Mouse (Mus musculus) heart, embryonic 13.5 days (tissue): ENCODE measurements around the gene St3gal2. TPM values are rescaled to one million over a fixed set of nuclear protein-coding genes. Genes with fewer than 3 reads are reported as not detected.
"Not testable (repeated sequence)": the region's sequence is repeated elsewhere in the genome, so short reads cannot be mapped to it uniquely, and the experiment has no call there.

Experiments
- ATAC-seq: fragments of 200-750 bp; cut with Nextera tagmentation; 2 replicates; pipeline ENCODE4 v1.8.0; 2017; ENCODE audit warnings: moderate TSS enrichment; ENCODE audit not compliant: insufficient number of reproducible peaks, low FRiP score, low TSS enrichment; ENCODE audit errors: extremely low read depth
- H3K27ac ChIP-seq: fragments of 300-500 bp; sonication (generic); replicated peaks from 2 replicates; pipeline ENCODE4 v1.5.1; 2015; ENCODE audit warnings: moderate library complexity, mild to moderate bottlenecking, inconsistent platforms
- H3K27me3 ChIP-seq: fragments of 300-500 bp; sonication (generic); replicated peaks from 2 replicates; pipeline ENCODE4 v1.6.1; 2015; ENCODE audit warnings: mild to moderate bottlenecking, inconsistent platforms
- H3K36me3 ChIP-seq: fragments of 300-500 bp; sonication (generic); 2 replicates; pipeline ENCODE4 v1.6.1; 2015; ENCODE audit warnings: mild to moderate bottlenecking, inconsistent platforms
- H3K4me1 ChIP-seq: fragments of 300-500 bp; sonication (generic); 2 replicates; pipeline ENCODE4 v1.6.1; 2015; ENCODE audit warnings: inconsistent platforms
- H3K4me2 ChIP-seq: fragments of 300-500 bp; sonication (generic); 2 replicates; pipeline ENCODE4 v1.6.1; 2015; ENCODE audit warnings: inconsistent platforms, mild to moderate bottlenecking, moderate library complexity
- H3K4me3 ChIP-seq: fragments of 300-500 bp; sonication (generic); 2 replicates; pipeline ENCODE4 v1.5.1; 2015; ENCODE audit warnings: moderate library complexity, mild to moderate bottlenecking, inconsistent platforms
- H3K9ac ChIP-seq: fragments of 300-500 bp; sonication (generic); 2 replicates; pipeline ENCODE4 v1.6.1; 2015; ENCODE audit warnings: inconsistent platforms, mild to moderate bottlenecking, moderate library complexity
- H3K9me3 ChIP-seq: fragments of 300-500 bp; sonication (generic); 2 replicates; pipeline ENCODE4 v1.6.1; 2016; ENCODE audit warnings: inconsistent platforms
- WGBS: fragments of 180-500 bp; shearing (Covaris S2); methylation state at CpG from one replicate; pipeline ENCODE4 v1.1.7; 2015; ENCODE audit warnings: mixed read lengths; 5-methylcytosine and 5-hydroxymethylcytosine counted together
- polyA plus RNA-seq: library from polyadenylated mRNA; unstranded; fragments of >200 nt; fragmentation: Nextera tagmentation; extraction: Ambion mirVana; gene quantifications from 2 replicates; pipeline ENCODE4 v1.2.1, GENCODE M21; 2015

Gene St3gal2
- polyA plus RNA-seq, 1 experiment from 2014 or later: 16.2 TPM

- H3K9me3 ChIP-seq: no peaks in the 10 kb centered on the region
- no peaks in the 10 kb centered on the region for H3K27me3 ChIP-seq
- no peak overlapping the region for H3K4me3 ChIP-seq
- peaks cover 6% of the 10 kb centered on the region for H3K4me1 ChIP-seq
- H3K9ac ChIP-seq: no peak overlapping the region
- 90% methylated on average over 2 of the region's 2 CpGs for WGBS
- no peak for ATAC-seq
- H3K36me3 ChIP-seq: peaks cover 44% of the 10 kb centered on the region
- no peak overlapping the region for H3K4me2 ChIP-seq
- no peak overlapping the region for H3K27ac ChIP-seq
Observed at GRCm38 (mm10) chr8:110892913-110893312, 26.8 kb upstream of the St3gal2 start.

- Histone ChIP-seq H3K9me3 (no peaks in the 10 kb centered on the region), H3K4me1 (peaks cover 5% of the 10 kb centered on the region), H3K27ac (no peak overlapping the region), H3K9ac (no peak overlapping the region), H3K36me3 (peaks cover 51% of the 10 kb centered on the region), H3K27me3 (no peaks in the 10 kb centered on the region), H3K4me3 (no peak overlapping the region), H3K4me2 (no peak overlapping the region)
- 74% methylated on average over 10 of the region's 10 CpGs for WGBS
- no peak for ATAC-seq
Observed at GRCm38 (mm10) chr8:110894851-110895250, 24.9 kb upstream of the St3gal2 start.

GRCm38 (mm10) chr8:110895254-110895653, 24.5 kb upstream of the St3gal2 start:
- no peak overlapping the region for H3K27ac ChIP-seq
- H3K4me2 ChIP-seq: no peak overlapping the region
- peaks cover 51% of the 10 kb centered on the region for H3K36me3 ChIP-seq
- H3K4me1 ChIP-seq: peaks cover 1% of the 10 kb centered on the region
- no peaks in the 10 kb centered on the region for H3K9me3 ChIP-seq
- 62% methylated on average over 9 of the region's 9 CpGs for WGBS
- H3K9ac ChIP-seq: no peak overlapping the region
- no peak overlapping the region for H3K4me3 ChIP-seq
- ATAC-seq: no peak
- H3K27me3 ChIP-seq: no peaks in the 10 kb centered on the region

GRCm38 (mm10) chr8:110895812-110896211, 23.9 kb upstream of the St3gal2 start:
- WGBS: 92% methylated on average over 13 of the region's 13 CpGs
- Histone ChIP-seq H3K9ac (no peak overlapping the region), H3K4me1 (no peaks in the 10 kb centered on the region)

GRCm38 (mm10) chr8:110897495-110897894, 22.2 kb upstream of the St3gal2 start:
- Histone ChIP-seq H3K4me2 (no peak overlapping the region), H3K9me3 (no peaks in the 10 kb centered on the region), H3K9ac (no peak overlapping the region), H3K4me1 (peaks cover 5% of the 10 kb centered on the region), H3K27ac (no peak overlapping the region), H3K36me3 (peaks cover 39% of the 10 kb centered on the region), H3K4me3 (no peak overlapping the region), H3K27me3 (no peaks in the 10 kb centered on the region)
- ATAC-seq: no peak
- 85% methylated on average over 6 of the region's 6 CpGs for WGBS

More at GRCm38 (mm10) chr8:110895812-110896211, 23.9 kb upstream of the St3gal2 start:
- no peak overlapping the region for H3K4me3 ChIP-seq
- H3K27ac ChIP-seq: no peak overlapping the region
- H3K4me2 ChIP-seq: no peak overlapping the region
- no peaks in the 10 kb centered on the region for H3K9me3 ChIP-seq
- no peaks in the 10 kb centered on the region for H3K27me3 ChIP-seq
- ATAC-seq: no peak
- peaks cover 51% of the 10 kb centered on the region for H3K36me3 ChIP-seq

- WGBS: 73% methylated on average over 3 of the region's 3 CpGs
- H3K9ac ChIP-seq: no peak overlapping the region; the same call in 1 of the 2 replicates
- no peak overlapping the region for H3K4me3 ChIP-seq
- H3K4me2 ChIP-seq: no peak overlapping the region
- ATAC-seq: no peak
- no peaks in the 10 kb centered on the region for H3K9me3 ChIP-seq
- peaks cover 5% of the 10 kb centered on the region for H3K4me1 ChIP-seq
- H3K27ac ChIP-seq: no peak overlapping the region
- H3K36me3 ChIP-seq: peaks cover 26% of the 10 kb centered on the region
- H3K27me3 ChIP-seq: no peaks in the 10 kb centered on the region
Observed at GRCm38 (mm10) chr8:110901056-110901455, 18.7 kb upstream of the St3gal2 start.

- Histone ChIP-seq H3K4me3 (peak within 1 kb of the TSS; percentile 73), H3K9me3 (no peaks in the 10 kb centered on the region), H3K36me3 (peaks cover 26% of the 10 kb centered on the region), H3K4me2 (peak within 1 kb of the TSS; percentile 70), H3K27ac (no peak within 1 kb of the TSS), H3K27me3 (no peaks in the 10 kb centered on the region), H3K4me1 (peaks cover 5% of the 10 kb centered on the region), H3K9ac (peak within 1 kb of the TSS; percentile 87)
- 3% methylated on average over 30 of the region's 30 CpGs for WGBS
- ATAC-seq: peak; percentile 82; the same call in 1 of the 2 replicates
Observed at GRCm38 (mm10) chr8:110901839-110902578, 17.7 kb upstream of the St3gal2 start, which contains the start of gene Fuk. Gene Fuk (minus strand): TSS chr8:110902488.

- 63% methylated on average over 2 of the region's 2 CpGs for WGBS
- H3K36me3 ChIP-seq: peaks cover 21% of the 10 kb centered on the region
- H3K27me3 ChIP-seq: no peaks in the 10 kb centered on the region
- H3K4me3 ChIP-seq: peak overlapping the region; percentile 73
- no peak overlapping the region for H3K27ac ChIP-seq
- H3K4me1 ChIP-seq: peaks cover 5% of the 10 kb centered on the region
- no peaks in the 10 kb centered on the region for H3K9me3 ChIP-seq
- H3K9ac ChIP-seq: peak overlapping the region; percentile 87; the same call in 1 of the 2 replicates
- ATAC-seq: no peak
- H3K4me2 ChIP-seq: peak overlapping the region; percentile 70
Observed at GRCm38 (mm10) chr8:110902579-110902965, 17.1 kb upstream of the St3gal2 start.

GRCm38 (mm10) chr8:110905404-110905803, 14.3 kb upstream of the St3gal2 start:
- no peak for ATAC-seq
- H3K9ac ChIP-seq: no peak overlapping the region
- 82% methylated on average over 6 of the region's 6 CpGs for WGBS
- no peak overlapping the region for H3K4me2 ChIP-seq
- no peaks in the 10 kb centered on the region for H3K9me3 ChIP-seq
- H3K4me3 ChIP-seq: no peak overlapping the region
- no peaks in the 10 kb centered on the region for H3K27me3 ChIP-seq
- no peaks in the 10 kb centered on the region for H3K36me3 ChIP-seq
- H3K4me1 ChIP-seq: peaks cover 5% of the 10 kb centered on the region
- H3K27ac ChIP-seq: no peak overlapping the region

- Histone ChIP-seq H3K27ac (no peak overlapping the region), H3K4me2 (no peak overlapping the region), H3K36me3 (no peaks in the 10 kb centered on the region), H3K4me3 (no peak overlapping the region), H3K4me1 (peaks cover 1% of the 10 kb centered on the region), H3K27me3 (no peaks in the 10 kb centered on the region), H3K9ac (no peak overlapping the region), H3K9me3 (no peaks in the 10 kb centered on the region)
- ATAC-seq: no peak
- WGBS: 90% methylated on average over 1 of the region's 1 CpGs
Observed at GRCm38 (mm10) chr8:110906682-110907081, 13.0 kb upstream of the St3gal2 start.

GRCm38 (mm10) chr8:110909850-110910249, 9.9 kb upstream of the St3gal2 start:
- not testable (repeated sequence) for H3K36me3 ChIP-seq, H3K9me3 ChIP-seq, ATAC-seq, H3K9ac ChIP-seq, H3K4me2 ChIP-seq, H3K4me3 ChIP-seq, H3K27me3 ChIP-seq, H3K4me1 ChIP-seq, H3K27ac ChIP-seq
